Mouse (Mus musculus): ENCODE data around the gene Sumo3. TPM values are rescaled to one million over a fixed set of nuclear protein-coding genes. Genes with fewer than 3 reads are reported as not detected.

Sumo3 gene
- polyA plus RNA-seq, 1 experiment from 2014 or later, result 252 TPM

DNA sequence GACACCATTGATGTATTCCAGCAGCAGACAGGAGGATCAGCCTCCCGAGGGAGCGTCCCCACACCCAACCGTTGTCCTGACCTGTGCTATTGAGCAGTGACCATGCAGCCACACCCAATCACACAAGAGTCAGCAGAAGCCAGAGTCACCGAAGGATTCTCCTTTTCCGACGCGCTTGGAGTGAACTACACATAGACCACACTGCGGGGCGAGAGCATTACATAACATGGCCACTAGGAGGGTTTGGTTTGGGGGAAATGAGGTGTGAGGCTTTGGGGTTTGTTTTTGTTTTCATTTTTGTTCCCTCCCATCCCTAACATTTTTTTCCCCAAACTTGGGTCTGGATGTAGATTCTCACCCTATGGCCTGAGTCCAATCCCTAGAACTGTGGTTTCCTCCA, 10.3 kb downstream of the Sumo3 start:
- H3K9me3 ChIP-seq, result no peaks in the 10 kb centered on the region
- no peak overlapping the region for H3K27ac ChIP-seq (replicated peaks)
- 94% methylated on average over 9 of the region's 9 CpGs for WGBS
- H3K4me3 ChIP-seq, result no peak overlapping the region
- no peak overlapping the region for H3K4me2 ChIP-seq
- peaks cover 72% of the 10 kb centered on the region for H3K36me3 ChIP-seq
- H3K9ac ChIP-seq, result no peak overlapping the region
- no peaks in the 10 kb centered on the region for H3K4me1 ChIP-seq (replicated peaks)
- no peaks in the 10 kb centered on the region for H3K27me3 ChIP-seq
- ATAC-seq (ENCODE audit: low read depth), result no peak

DNA sequence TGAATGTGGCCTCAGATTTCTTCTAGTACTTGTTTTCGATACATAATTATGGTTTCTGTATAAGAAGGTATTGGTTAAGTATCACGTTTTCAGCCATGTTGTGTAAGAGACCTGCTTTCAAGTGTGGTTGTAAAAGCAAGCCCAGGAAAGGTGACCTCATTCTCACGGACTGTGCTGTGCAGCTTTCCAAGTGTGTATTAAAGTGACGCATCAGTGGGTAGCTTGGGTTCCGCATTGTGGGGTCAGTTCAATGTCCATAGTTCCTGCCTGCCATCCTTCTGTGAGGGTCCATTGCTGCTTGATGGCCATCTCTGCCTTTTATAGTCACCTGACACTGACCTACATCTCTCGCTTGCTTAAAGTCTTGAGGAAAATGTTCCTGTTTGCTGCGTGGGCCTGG, 11.0 kb downstream of the Sumo3 start:
- Histone ChIP-seq H3K4me2 (no peak overlapping the region), H3K27me3 (no peaks in the 10 kb centered on the region), H3K9me3 (no peaks in the 10 kb centered on the region), H3K4me3 (no peak overlapping the region), H3K9ac (no peak overlapping the region), H3K27ac (replicated peaks) (no peak overlapping the region), H3K36me3 (peaks cover 65% of the 10 kb centered on the region), H3K4me1 (replicated peaks) (peaks cover 4% of the 10 kb centered on the region; the same call in 1 of the 2 replicates)
- WGBS, result 96% methylated on average over 7 of the region's 7 CpGs
- no peak for ATAC-seq (ENCODE audit: low read depth)

DNA sequence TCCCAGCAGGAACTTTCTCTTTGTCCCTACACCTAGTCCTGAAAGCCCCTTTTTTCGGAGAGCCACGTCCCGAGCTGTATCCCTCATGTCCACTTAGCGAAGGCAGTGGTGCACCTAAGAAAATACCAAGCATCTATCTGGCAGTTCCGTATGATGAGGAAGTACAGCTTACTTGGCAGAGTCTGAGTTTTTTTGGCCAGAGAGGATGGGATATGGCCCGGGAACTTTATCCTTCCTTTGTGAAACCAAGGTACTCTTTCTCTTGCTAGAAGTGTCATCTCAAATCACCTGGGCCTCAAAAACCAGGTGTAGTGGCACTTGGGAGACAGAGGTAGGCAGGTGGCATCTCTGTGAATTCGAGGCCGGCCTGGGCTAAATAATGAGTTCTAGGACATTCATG, 15.6 kb downstream of the Sumo3 start:
- peak overlapping the region; percentile 92 for H3K9ac ChIP-seq
- no peak for ATAC-seq (ENCODE audit: low read depth)

DNA sequence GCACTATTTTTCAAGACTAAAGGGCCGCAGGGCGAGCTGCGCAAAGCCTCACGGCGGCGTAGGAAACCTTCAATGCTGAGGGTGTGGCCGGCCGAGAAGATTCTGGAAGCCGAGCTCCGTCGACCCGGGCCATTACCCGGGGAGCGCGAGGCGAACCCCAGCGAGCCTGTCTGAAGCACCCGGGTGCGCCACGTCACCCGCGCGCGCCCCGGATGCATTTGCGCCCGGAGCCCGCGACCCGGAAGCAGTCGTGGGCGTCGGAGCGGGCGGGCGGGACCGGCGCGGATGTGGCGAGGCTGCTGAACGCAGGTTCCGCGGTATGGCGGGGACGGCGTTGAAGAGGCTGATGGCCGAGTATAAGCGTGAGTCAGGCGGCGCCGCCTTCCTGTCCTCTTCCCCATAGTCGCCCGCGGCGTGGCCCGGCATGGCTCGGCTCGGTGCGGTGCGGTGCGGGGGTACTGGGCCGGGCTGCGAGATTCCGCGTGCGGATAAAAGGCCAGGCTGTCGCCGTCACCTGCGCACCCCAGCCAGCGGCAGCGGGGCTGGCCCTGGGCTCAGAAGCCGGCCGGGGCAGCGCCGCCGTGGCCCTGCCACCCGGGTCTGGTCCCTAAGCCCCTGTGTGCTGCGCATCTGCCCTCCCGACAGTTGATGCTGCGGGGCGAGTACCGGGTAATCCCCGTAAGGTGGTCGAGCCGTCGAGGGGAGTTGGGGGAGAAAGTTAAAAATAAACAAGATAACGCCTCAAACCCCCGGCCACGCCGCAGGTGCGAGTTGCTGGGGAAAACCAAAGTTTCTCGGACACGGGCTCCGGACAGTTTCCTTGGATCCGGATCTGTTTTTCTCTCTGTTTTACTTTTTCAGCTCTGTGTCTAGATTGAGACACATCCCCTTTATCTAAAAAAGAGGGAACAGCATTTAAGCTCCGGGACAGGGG, 16.4 kb downstream of the Sumo3 start, which contains the start of gene Ube2g2:
Ube2g2 (plus strand) TSS at position 221 of the 934 bp plus-strand sequence.
- H3K36me3 ChIP-seq, result peaks cover 13% of the 10 kb centered on the region
- H3K9me3 ChIP-seq, result no peaks in the 10 kb centered on the region
- H3K4me3 ChIP-seq, result peak within 1 kb of the TSS; percentile 70
- H3K4me1 ChIP-seq (replicated peaks), result peaks cover 46% of the 10 kb centered on the region
- WGBS, result under 1% methylated on average over 92 of the region's 96 CpGs
- no peaks in the 10 kb centered on the region for H3K27me3 ChIP-seq
- H3K4me2 ChIP-seq, result peak within 1 kb of the TSS; percentile 83
- peak within 1 kb of the TSS; percentile 92 for H3K9ac ChIP-seq
- peak within 1 kb of the TSS; percentile 93 for H3K27ac ChIP-seq (replicated peaks)
- ATAC-seq (ENCODE audit: low read depth), result peak; percentile 91

More for the DNA sequence above, 15.6 kb downstream of the Sumo3 start:
- Histone ChIP-seq H3K4me1 (replicated peaks) (peaks cover 42% of the 10 kb centered on the region), H3K9me3 (no peaks in the 10 kb centered on the region), H3K36me3 (peaks cover 20% of the 10 kb centered on the region), H3K4me2 (peak overlapping the region; percentile 83), H3K27ac (replicated peaks) (peak overlapping the region; percentile 93), H3K27me3 (no peaks in the 10 kb centered on the region), H3K4me3 (peak overlapping the region; percentile 70)
- WGBS, result 78% methylated on average over 8 of the region's 8 CpGs

DNA sequence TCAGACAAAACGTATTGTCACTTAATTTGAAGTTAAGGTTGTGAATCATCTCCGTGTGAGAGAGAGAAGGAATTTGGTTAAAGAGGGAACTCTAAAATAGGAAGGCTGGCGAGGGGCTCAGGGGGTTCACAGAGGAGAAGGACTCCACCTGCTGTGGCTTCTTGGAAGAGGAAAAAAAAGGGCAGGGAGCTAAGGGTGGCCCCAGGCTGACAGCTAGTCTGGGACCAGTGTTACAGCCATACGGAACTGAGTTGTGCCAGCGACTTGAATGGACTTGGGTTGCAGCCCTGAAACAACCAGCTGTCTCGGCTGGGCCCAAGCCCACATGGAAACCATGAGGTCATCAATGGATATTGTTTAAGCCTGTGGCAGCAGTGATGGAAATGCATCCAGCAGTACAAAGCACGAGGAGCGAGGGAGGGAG, 17.2 kb downstream of the Sumo3 start:
- H3K27me3 ChIP-seq, result no peaks in the 10 kb centered on the region
- H3K4me2 ChIP-seq, result peak overlapping the region; percentile 83
- H3K27ac ChIP-seq (replicated peaks), result peak overlapping the region; percentile 93
- WGBS, result 6% methylated on average over 8 of the region's 8 CpGs
- H3K36me3 ChIP-seq, result peaks cover 5% of the 10 kb centered on the region
- ATAC-seq (ENCODE audit: low read depth), result peak; percentile 21; the same call in 1 of the 2 replicates
- peak overlapping the region; percentile 70 for H3K4me3 ChIP-seq
- H3K9me3 ChIP-seq, result no peaks in the 10 kb centered on the region
- H3K4me1 ChIP-seq (replicated peaks), result peaks cover 50% of the 10 kb centered on the region
- H3K9ac ChIP-seq, result peak overlapping the region; percentile 92

DNA sequence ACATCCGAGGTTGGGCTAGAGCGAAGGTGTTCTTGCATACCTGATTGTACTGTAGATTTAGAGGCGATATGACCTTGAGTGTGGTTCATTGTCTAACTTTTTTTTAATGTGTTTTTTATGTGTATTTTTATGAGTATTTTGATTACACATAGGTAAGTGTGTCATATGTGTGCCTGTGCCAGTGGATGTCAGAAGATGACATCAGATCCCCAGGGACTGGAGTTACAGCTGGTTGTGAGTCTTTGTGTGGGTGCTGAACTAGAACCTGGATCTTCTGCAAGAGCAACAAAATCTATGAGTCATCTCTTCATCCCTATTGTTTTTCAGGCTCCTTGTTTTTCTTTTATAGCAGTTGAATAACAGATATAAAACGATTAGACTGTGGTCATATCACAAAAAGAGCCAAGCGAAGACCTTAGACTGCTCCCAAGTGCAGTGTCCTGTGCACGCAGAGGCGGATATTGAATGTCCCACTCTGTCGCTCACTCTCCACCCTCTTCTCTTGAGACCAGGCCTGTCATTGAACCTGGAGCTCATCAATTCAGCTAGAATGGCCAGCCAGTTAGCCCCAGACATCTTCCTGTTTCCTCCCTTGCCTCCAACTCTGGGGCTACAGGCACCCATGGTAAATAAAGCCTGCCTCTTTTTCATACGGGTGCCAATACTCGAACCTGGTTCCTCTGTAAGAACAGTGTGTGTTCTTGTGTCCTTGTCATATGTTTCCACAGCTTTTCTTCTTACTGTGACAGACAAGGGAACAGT, 17.9 kb downstream of the Sumo3 start:
- WGBS, result 92% methylated on average over 10 of the region's 10 CpGs
- Histone ChIP-seq H3K9ac (peak overlapping the region; percentile 92; the same call in 1 of the 2 replicates), H3K4me2 (peak overlapping the region; percentile 83)

DNA sequence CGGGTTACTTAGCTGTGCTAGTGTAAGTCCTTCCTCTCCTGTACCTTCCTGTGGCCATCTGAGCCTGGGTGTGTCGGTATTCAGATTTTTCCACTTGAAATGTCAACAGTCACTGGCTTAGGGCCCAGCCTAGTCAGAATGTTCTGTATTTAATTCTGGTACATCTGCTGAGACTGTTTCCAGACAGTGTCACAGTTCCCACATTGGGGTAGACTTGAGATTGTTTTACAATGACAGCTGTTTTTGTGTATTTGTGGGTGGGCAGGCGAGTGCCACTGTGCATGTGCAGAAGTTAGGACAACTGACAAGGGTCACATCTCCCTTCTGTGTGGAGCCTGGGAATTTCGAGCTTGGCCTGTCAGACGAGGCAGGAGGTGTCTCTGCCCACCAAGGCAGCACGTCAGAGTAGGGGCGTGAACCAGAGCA, 18.7 kb downstream of the Sumo3 start:
- no peak overlapping the region for H3K4me3 ChIP-seq
- H3K27ac ChIP-seq (replicated peaks), result no peak overlapping the region
- peak overlapping the region; percentile 92 for H3K9ac ChIP-seq
- no peaks in the 10 kb centered on the region for H3K27me3 ChIP-seq
- no peaks in the 10 kb centered on the region for H3K9me3 ChIP-seq
- H3K36me3 ChIP-seq, result no peaks in the 10 kb centered on the region
- H3K4me1 ChIP-seq (replicated peaks), result peaks cover 59% of the 10 kb centered on the region
- H3K4me2 ChIP-seq, result peak overlapping the region; percentile 83; the same call in 1 of the 2 replicates
- 75% methylated on average over 7 of the region's 7 CpGs for WGBS
- no peak for ATAC-seq (ENCODE audit: low read depth)

More for the DNA sequence above, 17.9 kb downstream of the Sumo3 start:
- Histone ChIP-seq H3K9me3 (no peaks in the 10 kb centered on the region), H3K27me3 (no peaks in the 10 kb centered on the region), H3K4me3 (peak overlapping the region; percentile 70), H3K27ac (replicated peaks) (no peak overlapping the region), H3K4me1 (replicated peaks) (peaks cover 55% of the 10 kb centered on the region), H3K36me3 (no peaks in the 10 kb centered on the region)
- ATAC-seq (ENCODE audit: low read depth), result no peak

DNA sequence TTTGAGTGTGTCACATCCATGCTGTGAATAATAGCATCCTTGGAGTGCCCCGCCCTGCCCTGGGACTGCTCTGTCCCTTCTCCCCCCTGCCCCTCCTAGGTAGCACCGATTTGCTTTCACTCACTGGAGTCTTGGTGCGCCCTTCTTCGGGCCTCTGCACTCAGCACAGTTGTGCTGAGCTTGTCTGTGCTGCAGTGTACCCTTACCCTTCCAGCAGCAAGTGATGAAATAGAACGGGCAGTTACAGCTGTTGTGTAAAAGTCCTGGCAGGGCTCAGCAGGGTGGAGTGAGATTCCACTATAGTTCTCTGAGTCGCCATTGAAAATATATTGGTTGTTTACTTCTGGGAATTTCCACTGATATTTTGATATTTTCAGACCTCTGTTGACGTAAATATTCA, 20.1 kb downstream of the Sumo3 start:
- Histone ChIP-seq H3K4me2 (no peak overlapping the region), H3K9me3 (no peaks in the 10 kb centered on the region), H3K9ac (peak overlapping the region; percentile 26; the same call in 1 of the 2 replicates), H3K36me3 (peaks cover 1% of the 10 kb centered on the region; the same call in 1 of the 2 replicates), H3K27ac (replicated peaks) (no peak overlapping the region), H3K27me3 (no peaks in the 10 kb centered on the region), H3K4me1 (replicated peaks) (peaks cover 63% of the 10 kb centered on the region), H3K4me3 (no peak overlapping the region)
- 83% methylated on average over 7 of the region's 7 CpGs for WGBS
- ATAC-seq (ENCODE audit: low read depth), result no peak

DNA sequence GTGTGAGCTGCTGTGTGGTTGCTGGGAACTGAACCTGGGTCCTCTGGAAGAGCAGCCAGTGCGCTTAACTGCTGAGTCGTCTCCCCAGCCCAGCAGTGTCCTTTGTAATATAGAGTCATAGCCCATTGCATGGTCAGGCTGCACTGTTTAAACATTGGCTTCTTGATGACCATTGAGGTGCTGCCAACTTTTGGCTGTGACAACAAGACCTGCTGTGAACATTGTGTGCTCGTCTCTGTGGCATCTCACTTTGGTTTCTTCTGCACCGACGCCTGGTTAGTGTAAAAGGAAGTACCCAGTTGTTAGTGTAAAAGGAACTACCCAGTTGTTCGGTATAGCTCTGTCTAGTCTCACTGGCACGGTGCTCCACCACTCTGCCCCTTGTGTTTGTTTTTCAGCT, 20.7 kb downstream of the Sumo3 start:
- WGBS, result 78% methylated on average over 7 of the region's 7 CpGs
- Histone ChIP-seq H3K9me3 (no peaks in the 10 kb centered on the region), H3K9ac (peak overlapping the region; percentile 26; the same call in 1 of the 2 replicates), H3K27ac (replicated peaks) (no peak overlapping the region), H3K4me3 (no peak overlapping the region), H3K4me2 (no peak overlapping the region), H3K36me3 (peaks cover 7% of the 10 kb centered on the region), H3K4me1 (replicated peaks) (peaks cover 61% of the 10 kb centered on the region), H3K27me3 (no peaks in the 10 kb centered on the region)
- ATAC-seq (ENCODE audit: low read depth), result no peak

DNA sequence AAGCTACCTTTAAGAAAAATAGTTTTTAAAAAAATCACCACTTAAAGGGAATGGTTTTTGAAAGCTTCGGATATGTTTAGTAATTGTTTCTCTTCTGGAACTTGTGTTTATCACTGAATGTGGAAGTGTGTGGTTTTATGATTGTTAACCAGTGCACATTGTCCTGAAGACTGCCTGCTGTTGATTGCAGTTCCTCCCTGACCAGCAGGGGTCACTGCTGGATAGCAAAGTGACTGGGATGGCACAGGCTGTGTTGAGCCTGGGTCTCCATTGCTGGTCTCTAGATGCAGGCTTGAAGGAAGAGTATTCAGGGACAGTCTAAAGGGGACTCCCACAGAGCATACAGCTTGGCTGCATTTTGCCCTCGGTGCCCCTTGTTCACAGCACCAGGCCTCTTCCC, 21.6 kb downstream of the Sumo3 start:
- no peak overlapping the region for H3K4me3 ChIP-seq
- H3K36me3 ChIP-seq, result peaks cover 14% of the 10 kb centered on the region
- H3K4me1 ChIP-seq (replicated peaks), result peaks cover 59% of the 10 kb centered on the region
- no peaks in the 10 kb centered on the region for H3K9me3 ChIP-seq
- WGBS, result 39% methylated on average over 2 of the region's 2 CpGs
- H3K9ac ChIP-seq, result no peak overlapping the region
- H3K27me3 ChIP-seq, result no peaks in the 10 kb centered on the region
- H3K27ac ChIP-seq (replicated peaks), result no peak overlapping the region; the same call in 1 of the 2 replicates
- ATAC-seq (ENCODE audit: low read depth), result peak; percentile 70
- H3K4me2 ChIP-seq, result no peak overlapping the region

DNA sequence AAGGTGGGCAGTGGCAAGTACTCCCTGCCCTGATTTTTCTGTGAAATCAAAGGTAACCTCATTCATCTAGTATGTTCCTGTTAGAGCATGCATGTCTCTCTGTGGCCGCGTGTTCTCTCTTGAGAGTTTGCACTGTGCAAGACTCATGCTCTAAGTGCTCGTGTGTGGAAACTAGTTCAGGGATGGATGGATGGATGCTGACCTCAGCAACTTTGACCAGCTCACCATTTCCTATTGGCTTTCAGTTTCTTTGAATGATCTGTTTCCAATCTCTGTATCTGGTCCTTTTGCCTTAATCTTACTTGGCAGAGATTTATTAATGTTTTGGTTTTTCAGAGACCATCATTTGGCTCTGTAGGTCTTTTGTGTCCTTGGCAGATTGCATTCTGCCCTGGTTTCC, 23.3 kb downstream of the Sumo3 start:
- Histone ChIP-seq H3K4me2 (no peak overlapping the region), H3K4me3 (no peak overlapping the region), H3K9me3 (no peaks in the 10 kb centered on the region), H3K36me3 (peaks cover 24% of the 10 kb centered on the region), H3K27me3 (no peaks in the 10 kb centered on the region), H3K9ac (no peak overlapping the region), H3K4me1 (replicated peaks) (peaks cover 56% of the 10 kb centered on the region), H3K27ac (replicated peaks) (no peak overlapping the region)
- 87% methylated on average over 3 of the region's 3 CpGs for WGBS
- no peak for ATAC-seq (ENCODE audit: low read depth)

DNA sequence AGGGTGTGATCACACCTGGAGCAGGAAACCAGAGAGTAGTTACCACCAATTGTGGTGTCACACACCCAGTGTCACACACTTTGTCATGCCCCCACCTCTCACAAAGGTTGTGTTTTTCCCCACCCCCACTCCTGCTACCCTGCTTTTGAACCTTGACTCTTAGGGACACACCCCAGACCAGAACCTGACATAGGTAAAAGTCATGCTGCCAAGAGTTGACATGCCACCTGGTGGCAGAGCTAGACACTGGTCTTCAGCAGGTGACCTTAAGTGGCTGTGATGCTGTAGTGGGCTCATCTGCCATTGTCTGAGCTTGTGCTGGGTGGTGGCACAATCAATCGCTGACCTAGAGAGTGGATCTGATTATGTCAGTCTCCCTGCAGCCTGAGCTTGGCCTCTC, 24.1 kb downstream of the Sumo3 start:
- no peaks in the 10 kb centered on the region for H3K27me3 ChIP-seq
- no peak overlapping the region for H3K27ac ChIP-seq (replicated peaks)
- H3K4me3 ChIP-seq, result no peak overlapping the region
- H3K4me2 ChIP-seq, result no peak overlapping the region
- H3K9me3 ChIP-seq, result no peaks in the 10 kb centered on the region
- 85% methylated on average over 1 of the region's 1 CpGs for WGBS
- ATAC-seq (ENCODE audit: low read depth), result no peak
- peaks cover 55% of the 10 kb centered on the region for H3K4me1 ChIP-seq (replicated peaks)
- H3K36me3 ChIP-seq, result peaks cover 24% of the 10 kb centered on the region
- no peak overlapping the region for H3K9ac ChIP-seq
